Mouse (Mus musculus): ENCODE results near the gene Syt2. TPM values are rescaled to one million over a fixed set of nuclear protein-coding genes. Genes with fewer than 3 reads are reported as not detected.

Gene Syt2
- polyA plus RNA-seq, 1 experiment from 2014 or later, result 2.4 TPM

- Histone ChIP-seq H3K27me3 (no peaks in the 10 kb centered on the region), H3K36me3 (no peaks in the 10 kb centered on the region), H3K4me1 (replicated peaks) (peaks cover 4% of the 10 kb centered on the region; the same call in 1 of the 2 replicates), H3K27ac (no peak overlapping the region), H3K9me3 (no peaks in the 10 kb centered on the region), H3K9ac (replicated peaks) (no peak overlapping the region), H3K4me2 (replicated peaks) (no peak overlapping the region), H3K4me3 (replicated peaks) (no peak overlapping the region)
- ATAC-seq, result no peak
- 91% methylated on average over 4 of the region's 4 CpGs for WGBS
Observed at GRCm38 (mm10) chr1:134783958-134784357, 137.5 kb downstream of the Syt2 start.

GRCm38 (mm10) chr1:134784481-134784880 lies 138.0 kb downstream of the Syt2 start:
- H3K27me3 ChIP-seq, result no peaks in the 10 kb centered on the region
- 86% methylated on average over 6 of the region's 6 CpGs for WGBS

GRCm38 (mm10) chr1:134784911-134785310 lies 138.4 kb downstream of the Syt2 start:
- Histone ChIP-seq H3K27me3 (no peaks in the 10 kb centered on the region), H3K4me2 (replicated peaks) (no peak overlapping the region), H3K9me3 (no peaks in the 10 kb centered on the region), H3K4me1 (replicated peaks) (peaks cover 4% of the 10 kb centered on the region; the same call in 1 of the 2 replicates), H3K27ac (no peak overlapping the region), H3K36me3 (no peaks in the 10 kb centered on the region), H3K9ac (replicated peaks) (no peak overlapping the region), H3K4me3 (replicated peaks) (no peak overlapping the region)
- ATAC-seq, result no peak
- WGBS, result 94% methylated on average over 1 of the region's 1 CpGs

More at GRCm38 (mm10) chr1:134784481-134784880, 138.0 kb downstream of the Syt2 start:
- no peak for ATAC-seq
- Histone ChIP-seq H3K4me1 (replicated peaks) (peaks cover 4% of the 10 kb centered on the region; the same call in 1 of the 2 replicates), H3K9me3 (no peaks in the 10 kb centered on the region), H3K36me3 (no peaks in the 10 kb centered on the region), H3K4me3 (replicated peaks) (no peak overlapping the region), H3K4me2 (replicated peaks) (no peak overlapping the region), H3K9ac (replicated peaks) (no peak overlapping the region), H3K27ac (no peak overlapping the region)

- Histone ChIP-seq H3K4me1 (replicated peaks) (peaks cover 4% of the 10 kb centered on the region; the same call in 1 of the 2 replicates), H3K4me3 (replicated peaks) (no peak overlapping the region), H3K27ac (no peak overlapping the region), H3K36me3 (no peaks in the 10 kb centered on the region), H3K9me3 (no peaks in the 10 kb centered on the region), H3K4me2 (replicated peaks) (no peak overlapping the region), H3K27me3 (no peaks in the 10 kb centered on the region), H3K9ac (replicated peaks) (no peak overlapping the region)
- no peak for ATAC-seq
- 47% methylated on average over 7 of the region's 7 CpGs for WGBS
Observed at GRCm38 (mm10) chr1:134788096-134788495, 141.6 kb downstream of the Syt2 start.

GRCm38 (mm10) chr1:134790716-134791439 lies 144.4 kb downstream of the Syt2 start:
- Histone ChIP-seq H3K27ac (no peak overlapping the region), H3K4me3 (replicated peaks) (no peak overlapping the region), H3K27me3 (no peaks in the 10 kb centered on the region), H3K9me3 (no peaks in the 10 kb centered on the region), H3K9ac (replicated peaks) (no peak overlapping the region), H3K4me2 (replicated peaks) (no peak overlapping the region), H3K4me1 (replicated peaks) (peaks cover 5% of the 10 kb centered on the region; the same call in 1 of the 2 replicates), H3K36me3 (no peaks in the 10 kb centered on the region)
- no peak for ATAC-seq
- 93% methylated on average over 2 of the region's 2 CpGs for WGBS

- H3K36me3 ChIP-seq, result no peaks in the 10 kb centered on the region
- no peak overlapping the region for H3K4me3 ChIP-seq (replicated peaks)
- no peaks in the 10 kb centered on the region for H3K9me3 ChIP-seq
- H3K4me2 ChIP-seq (replicated peaks), result no peak overlapping the region
- no peak overlapping the region for H3K27ac ChIP-seq
- H3K4me1 ChIP-seq (replicated peaks), result peaks cover 8% of the 10 kb centered on the region
- H3K27me3 ChIP-seq, result no peaks in the 10 kb centered on the region
- no peak overlapping the region for H3K9ac ChIP-seq (replicated peaks)
- ATAC-seq, result no peak
Observed at GRCm38 (mm10) chr1:134791456-134791855, 145.0 kb downstream of the Syt2 start.

- no peak overlapping the region for H3K4me3 ChIP-seq (replicated peaks)
- H3K9ac ChIP-seq (replicated peaks), result no peak overlapping the region
- WGBS, result 96% methylated on average over 1 of the region's 1 CpGs
- H3K9me3 ChIP-seq, result no peaks in the 10 kb centered on the region
- H3K27me3 ChIP-seq, result no peaks in the 10 kb centered on the region
- ATAC-seq, result no peak
- no peak overlapping the region for H3K4me2 ChIP-seq (replicated peaks)
- peaks cover 4% of the 10 kb centered on the region for H3K4me1 ChIP-seq (replicated peaks)
- H3K27ac ChIP-seq, result no peak overlapping the region; the same call in 1 of the 2 replicates
- H3K36me3 ChIP-seq, result peaks cover 7% of the 10 kb centered on the region; the same call in 1 of the 2 replicates
Observed at GRCm38 (mm10) chr1:134796076-134796475, 149.6 kb downstream of the Syt2 start.

- H3K9ac ChIP-seq (replicated peaks), result no peak overlapping the region
- peaks cover 7% of the 10 kb centered on the region; the same call in 1 of the 2 replicates for H3K36me3 ChIP-seq
- no peak overlapping the region for H3K27ac ChIP-seq
- no peak overlapping the region for H3K4me3 ChIP-seq (replicated peaks)
- H3K4me2 ChIP-seq (replicated peaks), result no peak overlapping the region
- no peak for ATAC-seq
- no peaks in the 10 kb centered on the region for H3K9me3 ChIP-seq
- H3K4me1 ChIP-seq (replicated peaks), result peaks cover 4% of the 10 kb centered on the region
- WGBS, result 71% methylated on average over 3 of the region's 3 CpGs
- H3K27me3 ChIP-seq, result no peaks in the 10 kb centered on the region
Observed at GRCm38 (mm10) chr1:134796536-134796935, 150.1 kb downstream of the Syt2 start.

- H3K9ac ChIP-seq (replicated peaks), result no peak overlapping the region
- no peak overlapping the region for H3K4me2 ChIP-seq (replicated peaks)
- 93% methylated on average over 7 of the region's 7 CpGs for WGBS
- H3K27me3 ChIP-seq, result no peaks in the 10 kb centered on the region
- no peak for ATAC-seq
- H3K27ac ChIP-seq, result no peak overlapping the region
- H3K36me3 ChIP-seq, result peaks cover 7% of the 10 kb centered on the region; the same call in 1 of the 2 replicates
- H3K4me1 ChIP-seq (replicated peaks), result peaks cover 25% of the 10 kb centered on the region
- no peak overlapping the region for H3K4me3 ChIP-seq (replicated peaks)
- H3K9me3 ChIP-seq, result no peaks in the 10 kb centered on the region
Observed at GRCm38 (mm10) chr1:134801758-134802157, 155.3 kb downstream of the Syt2 start.

GRCm38 (mm10) chr1:134803286-134804117 lies 157.0 kb downstream of the Syt2 start:
- Histone ChIP-seq H3K9me3 (no peaks in the 10 kb centered on the region), H3K4me1 (replicated peaks) (peaks cover 25% of the 10 kb centered on the region), H3K4me2 (replicated peaks) (no peak overlapping the region), H3K27ac (no peak overlapping the region), H3K27me3 (no peaks in the 10 kb centered on the region), H3K9ac (replicated peaks) (no peak overlapping the region), H3K36me3 (peaks cover 7% of the 10 kb centered on the region; the same call in 1 of the 2 replicates), H3K4me3 (replicated peaks) (no peak overlapping the region)
- 57% methylated on average over 16 of the region's 16 CpGs for WGBS
- ATAC-seq, result no peak

GRCm38 (mm10) chr1:134804373-134804772 lies 157.9 kb downstream of the Syt2 start:
- no peak overlapping the region for H3K27ac ChIP-seq
- no peaks in the 10 kb centered on the region for H3K9me3 ChIP-seq
- H3K9ac ChIP-seq (replicated peaks), result no peak overlapping the region
- no peak overlapping the region for H3K4me2 ChIP-seq (replicated peaks)
- no peak overlapping the region for H3K4me3 ChIP-seq (replicated peaks)
- H3K4me1 ChIP-seq (replicated peaks), result peaks cover 25% of the 10 kb centered on the region
- H3K36me3 ChIP-seq, result peaks cover 3% of the 10 kb centered on the region; the same call in 1 of the 2 replicates
- WGBS, result 45% methylated on average over 5 of the region's 5 CpGs
- ATAC-seq, result no peak
- no peaks in the 10 kb centered on the region for H3K27me3 ChIP-seq

GRCm38 (mm10) chr1:134805471-134805870 lies 159.0 kb downstream of the Syt2 start:
- no peak overlapping the region for H3K9ac ChIP-seq (replicated peaks)
- H3K36me3 ChIP-seq, result no peaks in the 10 kb centered on the region
- WGBS, result 71% methylated on average over 9 of the region's 9 CpGs
- H3K4me2 ChIP-seq (replicated peaks), result no peak overlapping the region
- H3K4me3 ChIP-seq (replicated peaks), result no peak overlapping the region
- no peaks in the 10 kb centered on the region for H3K27me3 ChIP-seq
- ATAC-seq, result no peak
- no peak overlapping the region for H3K27ac ChIP-seq
- H3K9me3 ChIP-seq, result no peaks in the 10 kb centered on the region
- peaks cover 25% of the 10 kb centered on the region for H3K4me1 ChIP-seq (replicated peaks)

All from midbrain, embryonic 13.5 days (tissue).